Mouse (Mus musculus): ENCODE data around the gene Igfn1.

The Igfn1 gene

GRCm38 (mm10) chr1:135941259-135942006 lies 64.7 kb downstream of the Igfn1 start:
- Histone ChIP-seq H3K4me1 (replicated peaks; ENCODE audit: low read depth, low read length) (peaks cover 13% of the 10 kb centered on the region), H3K36me3 (ENCODE audit: insufficient read depth, low read length) (no peaks in the 10 kb centered on the region), H3K9me3 (ENCODE audit: low read length) (no peaks in the 10 kb centered on the region), H3K4me3 (replicated peaks; ENCODE audit: low read length) (no peak overlapping the region), H3K27me3 (ENCODE audit: insufficient read depth, low read length) (peaks cover 54% of the 10 kb centered on the region)
- TF ChIP-seq CTCF (conservative IDR thresholded peaks at IDR 0.05; ENCODE audit: low read length) (no peak), NANOG (IDR thresholded peaks at IDR 0.05; ENCODE audit: borderline replicate concordance, low read length) (no peak), POU5F1 (IDR thresholded peaks at IDR 0.05; ENCODE audit: borderline replicate concordance, low read length) (no peak)

- TF ChIP-seq POU5F1 (IDR thresholded peaks at IDR 0.05; ENCODE audit: borderline replicate concordance, low read length): no peak
- TF ChIP-seq NANOG (IDR thresholded peaks at IDR 0.05; ENCODE audit: borderline replicate concordance, low read length): no peak
- no peak for TF ChIP-seq CTCF (conservative IDR thresholded peaks at IDR 0.05; ENCODE audit: low read length)
- Histone ChIP-seq H3K4me3 (replicated peaks; ENCODE audit: low read length) (no peak overlapping the region), H3K27me3 (ENCODE audit: insufficient read depth, low read length) (peaks cover 60% of the 10 kb centered on the region), H3K9me3 (ENCODE audit: low read length) (no peaks in the 10 kb centered on the region), H3K4me1 (replicated peaks; ENCODE audit: low read depth, low read length) (peaks cover 16% of the 10 kb centered on the region), H3K36me3 (ENCODE audit: insufficient read depth, low read length) (no peaks in the 10 kb centered on the region)
Observed at GRCm38 (mm10) chr1:135936091-135936490, 70.1 kb downstream of the Igfn1 start.

GRCm38 (mm10) chr1:135933704-135934293 lies 72.3 kb downstream of the Igfn1 start:
- H3K36me3 ChIP-seq (ENCODE audit: insufficient read depth, low read length): no peaks in the 10 kb centered on the region
- no peak overlapping the region for H3K4me3 ChIP-seq (replicated peaks; ENCODE audit: low read length)
- H3K4me1 ChIP-seq (replicated peaks; ENCODE audit: low read depth, low read length): peaks cover 21% of the 10 kb centered on the region
- TF ChIP-seq POU5F1 (IDR thresholded peaks at IDR 0.05; ENCODE audit: borderline replicate concordance, low read length) (no peak), CTCF (conservative IDR thresholded peaks at IDR 0.05; ENCODE audit: low read length) (no peak), NANOG (IDR thresholded peaks at IDR 0.05; ENCODE audit: borderline replicate concordance, low read length) (no peak)
- peaks cover 66% of the 10 kb centered on the region for H3K27me3 ChIP-seq (ENCODE audit: insufficient read depth, low read length)
- no peaks in the 10 kb centered on the region for H3K9me3 ChIP-seq (ENCODE audit: low read length)

- Histone ChIP-seq H3K36me3 (ENCODE audit: insufficient read depth, low read length) (no peaks in the 10 kb centered on the region), H3K4me3 (replicated peaks; ENCODE audit: low read length) (no peak overlapping the region), H3K4me1 (replicated peaks; ENCODE audit: low read depth, low read length) (peaks cover 21% of the 10 kb centered on the region), H3K27me3 (ENCODE audit: insufficient read depth, low read length) (peaks cover 71% of the 10 kb centered on the region), H3K9me3 (ENCODE audit: low read length) (no peaks in the 10 kb centered on the region)
- TF ChIP-seq NANOG (IDR thresholded peaks at IDR 0.05; ENCODE audit: borderline replicate concordance, low read length): no peak
- no peak for TF ChIP-seq POU5F1 (IDR thresholded peaks at IDR 0.05; ENCODE audit: borderline replicate concordance, low read length)
Observed at GRCm38 (mm10) chr1:135929876-135930275, 76.3 kb downstream of the Igfn1 start.

GRCm38 (mm10) chr1:135925848-135926247 lies 80.3 kb downstream of the Igfn1 start:
- Histone ChIP-seq H3K27me3 (ENCODE audit: insufficient read depth, low read length) (peaks cover 77% of the 10 kb centered on the region), H3K4me3 (replicated peaks; ENCODE audit: low read length) (no peak overlapping the region), H3K4me1 (replicated peaks; ENCODE audit: low read depth, low read length) (peaks cover 7% of the 10 kb centered on the region; the same call in 1 of the 2 replicates), H3K36me3 (ENCODE audit: insufficient read depth, low read length) (no peaks in the 10 kb centered on the region), H3K9me3 (ENCODE audit: low read length) (no peaks in the 10 kb centered on the region)
- no peak for TF ChIP-seq NANOG (IDR thresholded peaks at IDR 0.05; ENCODE audit: borderline replicate concordance, low read length)
- no peak for TF ChIP-seq CTCF (conservative IDR thresholded peaks at IDR 0.05; ENCODE audit: low read length)
- TF ChIP-seq POU5F1 (IDR thresholded peaks at IDR 0.05; ENCODE audit: borderline replicate concordance, low read length): no peak

- H3K27me3 ChIP-seq (ENCODE audit: insufficient read depth, low read length): peaks cover 82% of the 10 kb centered on the region
- H3K4me1 ChIP-seq (replicated peaks; ENCODE audit: low read depth, low read length): peaks cover 8% of the 10 kb centered on the region
- no peak overlapping the region for H3K4me3 ChIP-seq (replicated peaks; ENCODE audit: low read length)
- no peak for TF ChIP-seq CTCF (conservative IDR thresholded peaks at IDR 0.05; ENCODE audit: low read length)
- TF ChIP-seq NANOG (IDR thresholded peaks at IDR 0.05; ENCODE audit: borderline replicate concordance, low read length): no peak
- no peak for TF ChIP-seq POU5F1 (IDR thresholded peaks at IDR 0.05; ENCODE audit: borderline replicate concordance, low read length)
- H3K36me3 ChIP-seq (ENCODE audit: insufficient read depth, low read length): no peaks in the 10 kb centered on the region
- H3K9me3 ChIP-seq (ENCODE audit: low read length): no peaks in the 10 kb centered on the region
Observed at GRCm38 (mm10) chr1:135924377-135924994, 81.7 kb downstream of the Igfn1 start.

- Histone ChIP-seq H3K9me3 (ENCODE audit: low read length) (no peaks in the 10 kb centered on the region), H3K4me3 (replicated peaks; ENCODE audit: low read length) (no peak overlapping the region), H3K36me3 (ENCODE audit: insufficient read depth, low read length) (no peaks in the 10 kb centered on the region), H3K4me1 (replicated peaks; ENCODE audit: low read depth, low read length) (peaks cover 11% of the 10 kb centered on the region), H3K27me3 (ENCODE audit: insufficient read depth, low read length) (peaks cover 93% of the 10 kb centered on the region)
- no peak for TF ChIP-seq POU5F1 (IDR thresholded peaks at IDR 0.05; ENCODE audit: borderline replicate concordance, low read length)
- TF ChIP-seq CTCF (conservative IDR thresholded peaks at IDR 0.05; ENCODE audit: low read length): no peak
- TF ChIP-seq NANOG (IDR thresholded peaks at IDR 0.05; ENCODE audit: borderline replicate concordance, low read length): no peak
Observed at GRCm38 (mm10) chr1:135923229-135923628, 82.9 kb downstream of the Igfn1 start.

GRCm38 (mm10) chr1:135918644-135919407 lies 87.3 kb downstream of the Igfn1 start, which contains the start of gene Pkp1:
Gene Pkp1, minus strand, starts transcription at chr1:135919207.
- no peaks in the 10 kb centered on the region for H3K9me3 ChIP-seq (ENCODE audit: low read length)
- peak within 1 kb of the TSS; percentile 77 for H3K4me3 ChIP-seq (replicated peaks; ENCODE audit: low read length)
- H3K36me3 ChIP-seq (ENCODE audit: insufficient read depth, low read length): no peaks in the 10 kb centered on the region
- peaks cover 12% of the 10 kb centered on the region for H3K4me1 ChIP-seq (replicated peaks; ENCODE audit: low read depth, low read length)
- H3K27me3 ChIP-seq (ENCODE audit: insufficient read depth, low read length): peaks cover 89% of the 10 kb centered on the region
- TF ChIP-seq CTCF (conservative IDR thresholded peaks at IDR 0.05; ENCODE audit: low read length) (no peak), NANOG (IDR thresholded peaks at IDR 0.05; ENCODE audit: borderline replicate concordance, low read length) (no peak), POU5F1 (IDR thresholded peaks at IDR 0.05; ENCODE audit: borderline replicate concordance, low read length) (no peak)
